Mouse (Mus musculus): ENCODE measurements around the gene Mei1.

Gene Mei1

DNA sequence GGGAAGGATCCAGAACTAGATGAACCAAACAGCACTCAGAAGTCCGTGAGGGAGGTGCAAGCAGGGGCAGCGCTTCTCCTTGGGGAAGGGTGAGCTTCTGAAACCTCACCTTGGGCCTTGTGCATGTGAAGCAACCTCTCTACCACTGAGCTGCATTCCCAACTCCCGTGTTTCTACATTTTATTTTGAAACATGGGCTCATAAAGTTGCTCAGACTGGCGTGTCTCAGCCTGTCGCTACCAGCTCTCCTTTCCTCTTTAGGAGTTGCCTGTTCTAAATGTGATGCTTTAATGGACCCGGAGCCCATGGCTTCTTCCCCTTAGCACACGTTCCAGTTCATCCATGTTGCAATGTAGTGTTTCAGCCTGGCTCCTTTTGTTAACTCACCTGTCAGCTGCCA is 82.6 kb downstream of the Mei1 start:
- DNase-seq, result no peak

GRCm38 (mm10) chr15:82156298-82156697 is 86.5 kb downstream of the Mei1 start:
- no peak for DNase-seq

DNA sequence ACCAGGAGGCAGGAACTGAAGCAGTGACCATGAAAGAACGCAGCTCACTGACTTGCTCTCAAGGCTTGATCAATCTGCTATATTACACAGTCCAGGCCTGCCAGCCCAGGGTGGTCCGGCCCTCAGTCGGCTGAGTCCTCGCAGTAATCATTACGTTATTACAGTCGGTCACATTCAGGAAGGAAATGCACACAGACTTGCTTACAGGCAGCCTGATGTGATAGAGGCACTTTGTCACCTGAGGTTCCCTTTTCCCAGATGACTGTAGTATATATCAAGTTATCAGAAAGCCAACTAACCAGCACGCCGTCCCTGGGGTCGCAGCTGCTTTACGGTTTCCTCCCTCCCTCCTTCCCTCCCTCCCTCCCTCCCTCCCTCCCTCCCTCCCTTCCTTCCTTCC is 87.1 kb downstream of the Mei1 start:
- no peak for DNase-seq

DNA sequence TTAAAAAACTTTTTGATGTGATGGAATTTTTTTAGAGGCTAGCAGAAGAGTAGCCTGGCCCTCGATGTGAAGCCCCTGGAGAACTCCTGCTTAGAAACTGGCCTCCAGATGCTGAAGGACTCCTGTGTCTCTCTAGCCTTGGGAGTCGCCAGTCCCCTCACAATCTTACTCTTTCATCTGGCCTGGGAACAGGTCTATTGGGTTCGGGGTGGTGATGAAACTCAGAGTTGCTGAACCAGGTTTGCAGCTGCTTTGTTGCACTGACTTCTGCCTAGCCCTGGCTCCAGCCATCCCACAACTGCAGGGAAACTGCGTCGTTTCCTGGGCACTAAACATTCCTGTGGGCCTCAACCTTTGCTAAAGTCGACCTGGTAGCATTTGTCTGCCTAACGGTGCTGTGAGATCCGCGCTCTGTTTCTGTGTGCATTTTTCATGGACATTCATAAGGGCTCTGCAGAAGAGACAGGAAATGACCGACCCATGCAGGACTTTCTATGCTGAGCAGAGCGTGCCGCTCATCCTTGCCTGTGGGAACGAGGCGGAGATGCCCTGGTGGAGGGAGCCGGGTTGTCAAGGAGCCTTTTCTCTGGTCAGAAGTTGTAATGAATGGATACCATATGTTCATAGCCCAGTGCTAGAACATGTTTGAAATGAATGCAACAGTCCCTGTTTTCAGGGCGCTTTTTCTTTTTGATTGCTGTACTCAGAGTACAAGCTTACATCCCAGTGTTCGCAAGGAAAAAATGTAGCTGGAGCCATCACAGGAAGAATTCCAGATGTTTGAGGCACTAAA is 88.6 kb downstream of the Mei1 start:
- no peak for DNase-seq

DNA sequence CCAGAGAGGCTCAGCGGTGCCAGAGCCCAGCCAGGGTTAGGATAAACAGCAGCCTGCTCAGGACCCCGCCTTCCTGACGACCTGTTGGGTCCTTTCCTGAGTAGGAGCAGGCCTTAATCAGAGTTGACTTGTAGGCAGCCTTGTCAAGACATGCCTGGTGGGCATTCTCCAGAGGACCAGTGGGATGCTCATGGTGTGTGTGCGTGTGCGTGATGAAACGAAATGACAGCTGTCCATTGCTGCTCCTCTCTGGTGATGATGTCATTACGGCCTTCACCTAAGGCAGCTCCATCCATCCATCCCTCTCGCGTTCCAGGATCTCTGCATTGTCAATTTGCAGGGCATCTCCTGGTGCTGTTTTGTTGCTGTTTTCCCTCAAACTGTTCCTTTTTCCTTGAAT is 89.7 kb downstream of the Mei1 start:
- DNase-seq, result no peak

- DNase-seq, result no peak
Measured at GRCm38 (mm10) chr15:82160731-82161640, 91.2 kb downstream of the Mei1 start.

DNA sequence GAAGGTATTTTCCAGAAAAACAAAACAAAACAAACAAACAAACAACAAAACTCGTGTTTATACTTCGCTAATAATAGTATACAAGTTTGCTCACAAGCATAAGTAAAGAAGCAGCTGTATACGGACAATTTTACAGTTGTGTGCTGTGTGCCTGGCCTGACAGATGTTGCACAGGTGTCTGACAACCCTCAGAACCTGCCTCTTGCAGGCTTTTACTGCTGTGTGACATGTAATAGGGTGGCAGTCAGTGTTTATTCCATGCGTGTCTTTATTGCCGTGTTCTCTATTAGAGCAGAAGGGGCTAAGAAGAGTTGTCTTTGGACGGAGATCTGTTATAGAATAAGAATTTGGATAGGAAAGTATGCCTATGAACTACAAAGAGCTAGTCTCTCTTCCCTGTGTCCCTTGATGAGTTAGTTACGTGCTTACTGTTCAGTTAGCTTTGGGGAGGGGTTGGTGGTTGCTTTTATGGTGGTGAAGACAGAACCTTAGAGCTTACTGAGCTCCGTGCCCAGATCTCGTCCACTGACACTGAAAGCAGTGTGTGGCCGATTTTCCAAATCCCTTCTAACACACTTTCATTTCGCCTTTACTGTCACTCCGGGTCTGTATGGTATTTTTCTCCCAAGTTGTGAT is 92.3 kb downstream of the Mei1 start:
- peak; percentile 52 for DNase-seq

DNA sequence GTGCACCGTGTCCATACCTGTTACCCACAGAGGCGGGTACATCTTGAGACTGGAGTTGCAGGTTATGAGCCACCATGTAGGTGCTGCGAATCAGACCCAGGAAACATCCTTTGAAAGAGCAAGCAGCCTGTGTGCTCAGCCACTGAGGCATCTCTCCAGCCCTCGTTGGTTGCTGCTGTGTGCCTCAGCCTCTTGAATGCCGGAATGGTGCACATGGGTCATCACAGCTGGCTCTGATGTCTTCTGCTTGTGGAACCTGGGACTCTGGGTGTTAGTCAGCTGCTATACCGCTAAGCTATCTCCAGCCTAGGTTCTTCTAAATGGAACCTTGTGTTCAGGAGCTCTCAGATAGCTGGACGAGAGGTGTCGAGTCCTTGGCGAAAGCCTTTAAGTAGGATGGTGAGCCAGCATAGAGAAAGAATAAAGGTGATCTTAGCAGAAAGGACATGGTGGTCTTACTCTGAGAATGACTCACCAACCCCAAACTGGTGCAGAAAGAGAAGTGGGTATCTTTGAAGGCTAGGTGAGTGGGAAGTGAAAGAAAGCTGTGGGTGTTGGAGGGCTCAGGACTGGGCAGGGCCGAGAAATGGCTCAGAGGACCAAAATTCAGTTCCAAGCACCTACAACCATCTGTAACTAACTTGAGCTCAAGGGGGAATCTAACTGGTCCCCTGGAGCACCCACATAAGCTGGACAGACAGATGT is 93.7 kb downstream of the Mei1 start:
- peak; percentile 35 for DNase-seq

DNA sequence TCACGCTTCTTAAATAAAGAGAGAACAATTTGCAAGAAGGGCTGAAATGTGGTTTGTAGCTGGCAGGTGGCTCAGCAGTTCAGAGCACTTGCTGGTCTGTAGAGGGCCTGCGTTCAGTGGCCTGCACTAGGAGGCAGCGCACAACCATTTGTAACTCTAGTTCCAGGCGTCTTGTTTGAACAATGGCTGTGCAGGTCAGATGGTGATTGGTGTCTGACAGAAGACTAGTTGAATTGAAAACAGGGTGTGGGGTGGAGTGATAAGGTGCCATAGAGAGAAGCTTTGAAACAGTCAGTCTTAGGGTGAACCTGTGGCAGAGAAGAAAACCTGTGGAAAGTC is 94.2 kb downstream of the Mei1 start:
- peak; percentile 44 for DNase-seq

DNA sequence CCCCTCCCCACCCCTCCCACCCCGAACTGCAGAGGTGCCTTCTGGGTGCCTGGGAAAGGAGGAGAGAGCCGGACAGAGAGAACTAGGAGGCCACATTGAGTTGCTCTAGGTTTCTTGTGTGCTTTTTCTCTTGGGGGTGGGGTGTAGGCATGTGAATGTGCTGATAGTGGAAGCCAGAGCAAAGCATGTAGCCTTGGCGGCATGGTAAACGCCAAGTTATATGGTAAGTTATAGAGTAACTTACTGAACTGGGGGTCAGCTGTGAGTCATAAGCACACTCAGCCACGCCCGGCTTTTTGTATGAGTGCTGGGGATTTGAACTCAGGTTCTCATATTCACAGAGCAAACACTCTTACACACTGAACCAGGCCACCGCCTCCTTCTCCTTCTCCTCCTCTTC is 94.7 kb downstream of the Mei1 start:
- no peak for DNase-seq

- peak; percentile 93 for DNase-seq
Measured at GRCm38 (mm10) chr15:82165332-82166239, 95.8 kb downstream of the Mei1 start.

- DNase-seq, result peak; percentile 79
Measured at GRCm38 (mm10) chr15:82166240-82167100, 96.7 kb downstream of the Mei1 start.

- no peak for DNase-seq
Measured at GRCm38 (mm10) chr15:82167201-82168168, 97.7 kb downstream of the Mei1 start.

GRCm38 (mm10) chr15:82169671-82170070 is 99.9 kb downstream of the Mei1 start:
- DNase-seq, result no peak

DNA sequence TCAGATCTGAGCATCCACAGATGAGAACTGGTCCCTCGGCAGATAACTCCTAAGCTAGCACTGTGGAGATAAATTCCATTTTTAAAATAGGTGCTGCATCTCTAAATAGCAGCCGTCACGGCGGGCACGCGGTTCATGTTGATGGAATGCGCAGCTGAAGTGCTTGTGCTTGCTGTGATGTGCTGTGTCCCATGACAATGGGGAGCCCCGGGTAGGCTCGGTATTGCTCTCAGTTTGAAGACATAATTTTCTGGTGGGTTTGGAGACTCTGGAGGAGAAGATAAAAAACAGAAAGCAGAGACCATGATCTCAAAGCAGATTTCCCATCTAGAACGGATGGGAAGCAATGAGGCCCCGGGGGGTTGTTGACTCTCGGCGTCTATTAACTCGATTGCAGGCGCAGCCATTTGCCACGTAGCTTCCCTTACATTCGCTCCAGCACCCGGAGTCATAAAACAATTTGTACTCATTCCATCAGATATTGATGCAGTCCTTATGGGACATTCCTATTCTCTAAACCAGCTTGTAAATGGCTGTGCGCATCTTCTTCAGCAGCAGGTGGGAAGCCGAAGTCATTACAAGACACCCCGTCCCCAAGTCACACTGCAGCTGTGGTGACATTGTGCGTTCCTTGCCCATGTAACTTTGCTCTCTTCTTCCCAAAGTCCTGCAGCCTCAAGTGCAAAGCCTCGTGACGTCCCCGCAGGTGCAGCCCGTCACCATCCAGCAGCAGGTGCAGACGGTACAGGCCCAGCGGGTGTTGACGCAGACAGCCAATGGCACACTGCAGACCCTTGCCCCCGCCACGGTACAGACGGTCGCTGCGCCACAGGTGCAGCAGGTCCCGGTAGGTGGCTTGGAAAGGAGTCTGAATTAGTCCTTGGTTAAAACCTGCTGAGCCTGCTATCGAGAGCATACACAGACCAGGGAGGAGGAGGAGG is 100.9 kb downstream of the Mei1 start:
- DNase-seq, result no peak

DNA sequence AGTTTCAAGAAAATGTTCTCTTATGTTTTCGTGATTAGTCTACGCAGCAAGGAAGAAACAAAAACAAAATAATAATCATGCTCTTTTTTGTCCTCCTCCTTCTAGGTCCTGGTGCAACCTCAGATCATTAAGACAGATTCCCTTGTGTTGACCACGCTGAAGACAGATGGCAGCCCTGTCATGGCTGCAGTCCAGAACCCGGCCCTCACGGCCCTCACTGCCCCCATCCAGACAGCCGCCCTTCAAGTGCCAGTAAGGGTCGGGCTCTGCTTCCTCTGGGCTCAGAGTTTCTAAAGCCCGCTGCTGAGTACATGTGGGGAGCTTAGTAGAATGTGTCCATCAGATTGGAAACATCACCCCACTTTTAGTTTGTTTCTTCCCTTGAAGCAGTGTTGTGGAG is 102.9 kb downstream of the Mei1 start:
- no peak for DNase-seq

DNA sequence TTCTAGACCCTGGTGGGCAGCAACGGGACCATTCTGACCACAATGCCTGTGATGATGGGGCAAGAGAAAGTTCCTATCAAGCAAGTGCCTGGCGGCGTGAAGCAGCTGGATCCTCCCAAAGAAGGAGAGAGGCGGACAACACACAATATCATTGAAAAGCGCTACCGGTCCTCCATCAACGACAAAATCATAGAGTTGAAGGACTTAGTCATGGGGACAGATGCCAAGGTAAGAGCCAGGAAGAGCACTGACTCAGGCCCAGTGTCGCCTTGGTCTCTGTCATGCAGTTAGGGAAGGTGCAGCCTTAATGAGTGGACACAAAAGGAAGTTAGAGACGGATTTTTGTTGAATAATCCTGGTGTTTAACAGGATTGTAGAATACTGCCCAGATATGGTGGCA is 105.3 kb downstream of the Mei1 start:
- no peak for DNase-seq

All from thymus, postnatal 25 days (tissue).